11 mouse cellular contexts compared by ENCODE assay signal in the genomic region with DNA sequence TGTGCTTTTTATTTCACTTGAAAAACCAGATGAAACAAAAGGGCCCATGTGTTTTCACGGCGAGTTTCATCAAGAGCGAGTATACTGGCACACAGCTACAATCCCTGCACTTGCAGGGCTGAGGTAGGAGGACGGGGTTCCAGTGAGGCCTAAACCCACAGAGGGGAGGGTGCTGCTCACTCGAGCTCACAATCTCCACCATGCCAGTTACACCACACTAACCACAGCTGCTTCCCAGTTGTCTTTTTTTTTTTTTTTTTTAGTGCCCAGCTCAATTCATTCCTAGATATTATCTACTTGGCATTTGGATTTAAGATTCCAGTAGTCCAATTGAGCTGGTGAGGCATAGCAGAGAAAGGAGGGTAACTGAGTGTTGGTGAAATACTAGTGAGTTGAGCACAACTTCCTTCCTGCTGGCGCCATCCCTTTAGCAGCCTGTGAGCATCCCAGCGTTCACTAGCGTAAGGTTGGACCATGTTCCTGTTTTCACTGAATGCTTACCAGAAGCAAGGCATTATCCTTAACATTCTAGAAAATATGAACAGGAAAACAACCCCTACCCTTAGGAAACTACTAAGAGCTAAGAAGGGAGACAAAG. TPM values are rescaled to one million over a fixed set of nuclear protein-coding genes. Genes with fewer than 3 reads are reported as not detected.
DNase-seq lines count a peak whose midpoint lies in the region; ATAC-seq and TF ChIP-seq lines count a peak whose summit lies in the region.
"Had no signal": no experiment of that assay in that cellular context is flagged by ENCODE, and none has a peak within 500 bp of the region (broad histone marks: within the 10 kb centered on the region; RNA-seq: fewer than 3 reads in every experiment).

No protein-coding gene starts in this region.

- H3K27me3 ChIP-seq in forebrain, embryonic 13.5 days: no peaks in the 10 kb centered on the region
- no peaks in the 10 kb centered on the region for H3K27me3 ChIP-seq in forebrain, embryonic 15.5 days
- H3K27me3 ChIP-seq in midbrain, embryonic 10.5 days (ENCODE audit: low read depth, poor library complexity, severe bottlenecking): no peaks in the 10 kb centered on the region
- H3K27me3 ChIP-seq in midbrain, embryonic 14.5 days (ENCODE audit: control insufficient read depth, insufficient read depth, low read length): no peaks in the 10 kb centered on the region
- H3K27me3 ChIP-seq in intestine, postnatal 0 days (replicated peaks; ENCODE audit: control insufficient read depth, insufficient read depth, low read length): no peaks in the 10 kb centered on the region
- no peaks in the 10 kb centered on the region for H3K27me3 ChIP-seq in small intestine, adult 2 months (ENCODE audit: control insufficient read depth, insufficient read depth, low read length)

- H3K4me1 ChIP-seq in forebrain, embryonic 13.5 days: peaks cover 30% of the 10 kb centered on the region
- H3K4me1 ChIP-seq in forebrain, embryonic 15.5 days: peaks cover 29% of the 10 kb centered on the region
- H3K4me1 ChIP-seq in midbrain, embryonic 10.5 days: peaks cover 23% of the 10 kb centered on the region
- peaks cover 16% of the 10 kb centered on the region for H3K4me1 ChIP-seq in midbrain, embryonic 14.5 days (ENCODE audit: control insufficient read depth, insufficient read depth, low read length)
- peaks cover 14% of the 10 kb centered on the region; the same call in 1 of the 2 replicates for H3K4me1 ChIP-seq in intestine, postnatal 0 days (replicated peaks; ENCODE audit: control insufficient read depth, insufficient read depth, low read length)
- peaks cover 9% of the 10 kb centered on the region; the same call in 1 of the 2 replicates for H3K4me1 ChIP-seq in small intestine, adult 2 months (ENCODE audit: control insufficient read depth, insufficient read depth, insufficient read length, low read length)

- no peak for TF ChIP-seq POLR2A in small intestine, adult 2 months (IDR thresholded peaks at IDR 0.05; ENCODE audit: low read depth, low read length)

- H3K9me3 ChIP-seq in forebrain, embryonic 13.5 days (replicated peaks): no peaks in the 10 kb centered on the region
- no peaks in the 10 kb centered on the region for H3K9me3 ChIP-seq in forebrain, embryonic 15.5 days
- H3K9me3 ChIP-seq in midbrain, embryonic 10.5 days (replicated peaks): no peaks in the 10 kb centered on the region
- H3K9me3 ChIP-seq in midbrain, embryonic 14.5 days (ENCODE audit: control insufficient read depth, low read length): no peaks in the 10 kb centered on the region
- H3K9me3 ChIP-seq in intestine, postnatal 0 days (ENCODE audit: control insufficient read depth): no peaks in the 10 kb centered on the region

- DNase-seq in midbrain, embryonic 10.5 days (ENCODE audit: low spot score): no peak
- no peak for DNase-seq in midbrain, embryonic 14.5 days
- DNase-seq in spleen, postnatal 10 days (ENCODE audit: low spot score in 2 of 2): no peak
- DNase-seq: cerebellum, postnatal 36 days; kidney, postnatal 25 days; lung, postnatal 36 days had no signal

- no peak for ATAC-seq in forebrain, embryonic 13.5 days
- ATAC-seq in forebrain, embryonic 15.5 days (replicated peaks): no peak
- ATAC-seq in midbrain, embryonic 14.5 days (ENCODE audit: low FRiP score, low TSS enrichment): no peak
- no peak for ATAC-seq in intestine, postnatal 0 days
- no peak for ATAC-seq in CD4-positive, CD25-positive, alpha-beta regulatory T cell, adult 4 months

- 77% methylated on average over 8 of the region's 8 CpGs for WGBS in forebrain, embryonic 13.5 days
- 81% methylated on average over 8 of the region's 8 CpGs for WGBS in forebrain, embryonic 15.5 days
- 82% methylated on average over 8 of the region's 8 CpGs for WGBS in midbrain, embryonic 10.5 days
- WGBS in midbrain, embryonic 14.5 days: 77% methylated on average over 8 of the region's 8 CpGs
- 47% methylated on average over 8 of the region's 8 CpGs for WGBS in intestine, postnatal 0 days
- WGBS in small intestine, adult 2 months: 29% methylated on average over 8 of the region's 8 CpGs

- H3K9ac ChIP-seq in forebrain, embryonic 13.5 days: peak overlapping the region; percentile 35; the same call in 1 of the 2 replicates
- no peak overlapping the region for H3K9ac ChIP-seq in forebrain, embryonic 15.5 days (replicated peaks)
- no peak overlapping the region for H3K9ac ChIP-seq in midbrain, embryonic 14.5 days (replicated peaks; ENCODE audit: low read length)
- no peak overlapping the region for H3K9ac ChIP-seq in intestine, postnatal 0 days (ENCODE audit: low read depth, low read length)

- H3K4me2 ChIP-seq in forebrain, embryonic 13.5 days: peak overlapping the region; percentile 78
- H3K4me2 ChIP-seq in forebrain, embryonic 15.5 days (replicated peaks): no peak overlapping the region
- H3K4me2 ChIP-seq in midbrain, embryonic 14.5 days (ENCODE audit: low read length): no peak overlapping the region
- peak overlapping the region; percentile 69; the same call in 1 of the 2 replicates for H3K4me2 ChIP-seq in intestine, postnatal 0 days (replicated peaks; ENCODE audit: low read depth)

- no peaks in the 10 kb centered on the region for H3K36me3 ChIP-seq in forebrain, embryonic 13.5 days (ENCODE audit: poor library complexity, severe bottlenecking)
- no peaks in the 10 kb centered on the region for H3K36me3 ChIP-seq in forebrain, embryonic 15.5 days
- H3K36me3 ChIP-seq in midbrain, embryonic 10.5 days: no peaks in the 10 kb centered on the region
- H3K36me3 ChIP-seq in midbrain, embryonic 14.5 days (ENCODE audit: control insufficient read depth, insufficient read depth, low read length): no peaks in the 10 kb centered on the region
- no peaks in the 10 kb centered on the region for H3K36me3 ChIP-seq in intestine, postnatal 0 days (ENCODE audit: control insufficient read depth, insufficient read depth)
- no peaks in the 10 kb centered on the region for H3K36me3 ChIP-seq in small intestine, adult 2 months (ENCODE audit: control insufficient read depth, insufficient read depth, low read length)

- no peak overlapping the region for H3K27ac ChIP-seq in forebrain, embryonic 13.5 days
- H3K27ac ChIP-seq in forebrain, embryonic 15.5 days (replicated peaks): no peak overlapping the region
- H3K27ac ChIP-seq in midbrain, embryonic 10.5 days (replicated peaks): no peak overlapping the region
- no peak overlapping the region for H3K27ac ChIP-seq in midbrain, embryonic 14.5 days (replicated peaks; ENCODE audit: low read depth, low read length)
- 0 out of 2 replicates have a peak overlapping the region, but pooled peaks have one; percentile 7 for H3K27ac ChIP-seq in intestine, postnatal 0 days (ENCODE audit: low read depth, low read length)
- peak overlapping the region; percentile 20; the same call in 1 of the 2 replicates for H3K27ac ChIP-seq in small intestine, adult 2 months (ENCODE audit: insufficient read depth, low read depth, low read length)

- peak overlapping the region; percentile 7; the same call in 1 of the 2 replicates for H3K4me3 ChIP-seq in forebrain, embryonic 13.5 days
- no peak overlapping the region for H3K4me3 ChIP-seq in forebrain, embryonic 15.5 days
- H3K4me3 ChIP-seq in midbrain, embryonic 10.5 days: peak overlapping the region; percentile 99; the same call in 1 of the 2 replicates
- H3K4me3 ChIP-seq in midbrain, embryonic 14.5 days (replicated peaks; ENCODE audit: low read depth, low read length): no peak overlapping the region
- H3K4me3 ChIP-seq in intestine, postnatal 0 days (ENCODE audit: low read depth, low read length): no peak overlapping the region
- no peak overlapping the region for H3K4me3 ChIP-seq in small intestine, adult 2 months (ENCODE audit: low read depth, low read length)

- TF ChIP-seq CTCF in intestine, postnatal 0 days (IDR thresholded peaks at IDR 0.05; ENCODE audit: low read depth): no peak
- TF ChIP-seq CTCF in small intestine, adult 2 months (IDR thresholded peaks at IDR 0.05; ENCODE audit: extremely low read depth, insufficient read length, insufficient replicate concordance, low read depth, low read length): no peak

RNA-seq across cellular contexts. Expression of gene Tmed10, which starts 2.5 kb away (rescaled TPM):
- 173 and 187 TPM in 2 replicates for polyA plus RNA-seq in forebrain, embryonic 13.5 days (2015; fragmentation: Nextera tagmentation; extraction: Ambion mirVana)
- 150 and 156 TPM in 2 replicates for polyA plus RNA-seq in forebrain, embryonic 15.5 days (2015; fragmentation: Nextera tagmentation; extraction: Ambion mirVana)
- polyA plus RNA-seq in midbrain, embryonic 10.5 days (2016; fragmentation: Nextera tagmentation; extraction: Ambion mirVana): 258 and 269 TPM in 2 replicates
- 192 and 228 TPM in 2 replicates for polyA plus RNA-seq in midbrain, embryonic 14.5 days (2014; fragmentation: Nextera tagmentation; extraction: Ambion mirVana)
- 328 TPM in 2 replicates for polyA plus RNA-seq in intestine, postnatal 0 days (2015; fragmentation: Nextera tagmentation; extraction: Ambion mirVana)
- polyA plus RNA-seq in small intestine, adult 2 months (2012; rRNA removed): 140 and 226 TPM in 2 replicates
- polyA plus RNA-seq in CD4-positive, CD25-positive, alpha-beta regulatory T cell, adult 4 months (2017; shearing (Covaris generic)): 100 to 1,000 TPM; 211 to 243 TPM

RNA-seq across cellular contexts. Expression of gene Nek9, which starts 33.0 kb away (rescaled TPM):
- 13.4 and 15.6 TPM in 2 replicates for polyA plus RNA-seq in forebrain, embryonic 13.5 days (2015; fragmentation: Nextera tagmentation; extraction: Ambion mirVana)
- 13.7 and 14.6 TPM in 2 replicates for polyA plus RNA-seq in forebrain, embryonic 15.5 days (2015; fragmentation: Nextera tagmentation; extraction: Ambion mirVana)
- 20.6 and 21.5 TPM in 2 replicates for polyA plus RNA-seq in midbrain, embryonic 10.5 days (2016; fragmentation: Nextera tagmentation; extraction: Ambion mirVana)
- 8.0 and 10.3 TPM in 2 replicates for polyA plus RNA-seq in midbrain, embryonic 14.5 days (2014; fragmentation: Nextera tagmentation; extraction: Ambion mirVana)
- 10.2 and 10.3 TPM in 2 replicates for polyA plus RNA-seq in intestine, postnatal 0 days (2015; fragmentation: Nextera tagmentation; extraction: Ambion mirVana)
- 7.4 and 11.1 TPM in 2 replicates for polyA plus RNA-seq in small intestine, adult 2 months (2012; rRNA removed)
- polyA plus RNA-seq in CD4-positive, CD25-positive, alpha-beta regulatory T cell, adult 4 months (2017; shearing (Covaris generic)): 10 to 100 TPM; 11.2 to 13.9 TPM

Comparison
In these comparisons a context has a peak if more than half of its experiments do, and no peak if none do; other contexts are left out.
1. H3K4me2 ChIP-seq: peak in forebrain, embryonic 13.5 days (single experiment) and intestine, postnatal 0 days (single experiment); none in forebrain, embryonic 15.5 days (single experiment) and midbrain, embryonic 14.5 days (single experiment).
2. H3K4me3 ChIP-seq: peak in forebrain, embryonic 13.5 days (single experiment) and midbrain, embryonic 10.5 days (single experiment); none in forebrain, embryonic 15.5 days (single experiment), midbrain, embryonic 14.5 days (single experiment), intestine, postnatal 0 days (single experiment) and small intestine, adult 2 months (single experiment).
3. H3K27ac ChIP-seq: peak in intestine, postnatal 0 days (single experiment) and small intestine, adult 2 months (single experiment); none in forebrain, embryonic 13.5 days (single experiment), forebrain, embryonic 15.5 days (single experiment), midbrain, embryonic 10.5 days (single experiment) and midbrain, embryonic 14.5 days (single experiment).